Mouse (Mus musculus): Measurements from ENCODE around the gene Elane. TPM values are rescaled to one million over a fixed set of nuclear protein-coding genes. Genes with fewer than 3 reads are reported as not detected.

Gene Elane
- polyA plus RNA-seq, 1 experiment from 2014 or later = 207 TPM

- no peak for TF ChIP-seq EP300 (IDR thresholded peaks at IDR 0.05; ENCODE audit: low read depth)
- TF ChIP-seq CTCF (IDR thresholded peaks at IDR 0.05; ENCODE audit: low read depth) = peak; percentile 41; the same call in 1 of the 2 replicates
- DNase-seq (no peak), ATAC-seq (no peak)
- Histone ChIP-seq H3K9me3 (ENCODE audit: low read length) (no peaks in the 10 kb centered on the region), H3K4me1 (ENCODE audit: insufficient read depth) (0 out of 2 replicates have a peak, but pooled peaks cover 8% of the 10 kb centered on the region), H3K36me3 (replicated peaks; ENCODE audit: insufficient read depth, low read length) (peaks cover 27% of the 10 kb centered on the region; the same call in 1 of the 2 replicates), H3K4me2 (ENCODE audit: low read depth, low read length) (no peak overlapping the region), H3K27me3 (ENCODE audit: insufficient read depth, low read length) (no peaks in the 10 kb centered on the region), H3K27ac (ENCODE audit: low read depth) (no peak overlapping the region), H3K9ac (replicated peaks) (no peak overlapping the region), H3K4me3 (ENCODE audit: low read depth, low read length) (no peak overlapping the region)
- WGBS (ENCODE audit: insufficient replicate concordance) = 70% methylated on average over 2 of the region's 2 CpGs
Measured at GRCm38 (mm10) chr10:79900951-79901410, 14.9 kb downstream of the Elane start.

DNA sequence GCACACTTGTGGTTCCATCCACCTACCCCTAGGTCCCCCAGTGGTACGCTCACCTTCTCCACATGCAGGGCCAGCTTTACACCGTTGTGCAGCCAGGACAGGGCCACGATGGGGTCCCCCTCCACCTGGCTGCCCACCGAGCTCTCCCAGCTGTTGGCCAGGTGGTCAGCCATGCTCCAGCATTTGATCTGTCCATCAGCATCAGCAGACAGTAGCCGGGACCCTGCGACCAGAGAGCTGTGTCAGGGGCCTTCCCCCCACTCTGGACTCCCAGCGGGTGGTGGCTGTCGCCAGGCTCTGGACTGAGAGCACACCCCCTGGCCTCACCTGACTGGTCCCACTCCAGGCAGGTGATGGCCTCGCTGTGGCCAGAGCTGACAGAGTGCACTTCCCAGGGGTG lies 20.7 kb downstream of the Elane start:
- no peak for DNase-seq
- Histone ChIP-seq H3K9me3 (ENCODE audit: low read length) (no peaks in the 10 kb centered on the region), H3K4me3 (ENCODE audit: low read depth, low read length) (no peak overlapping the region), H3K4me1 (ENCODE audit: insufficient read depth) (peaks cover 17% of the 10 kb centered on the region), H3K27me3 (ENCODE audit: insufficient read depth, low read length) (no peaks in the 10 kb centered on the region), H3K36me3 (replicated peaks; ENCODE audit: insufficient read depth, low read length) (peaks cover 32% of the 10 kb centered on the region), H3K27ac (ENCODE audit: low read depth) (no peak overlapping the region), H3K4me2 (ENCODE audit: low read depth, low read length) (no peak overlapping the region), H3K9ac (replicated peaks) (no peak overlapping the region)
- 95% methylated on average over 9 of the region's 9 CpGs for WGBS (ENCODE audit: insufficient replicate concordance)
- no peak for ATAC-seq
- TF ChIP-seq EP300 (IDR thresholded peaks at IDR 0.05; ENCODE audit: low read depth) (no peak), CTCF (IDR thresholded peaks at IDR 0.05; ENCODE audit: low read depth) (no peak)

DNA sequence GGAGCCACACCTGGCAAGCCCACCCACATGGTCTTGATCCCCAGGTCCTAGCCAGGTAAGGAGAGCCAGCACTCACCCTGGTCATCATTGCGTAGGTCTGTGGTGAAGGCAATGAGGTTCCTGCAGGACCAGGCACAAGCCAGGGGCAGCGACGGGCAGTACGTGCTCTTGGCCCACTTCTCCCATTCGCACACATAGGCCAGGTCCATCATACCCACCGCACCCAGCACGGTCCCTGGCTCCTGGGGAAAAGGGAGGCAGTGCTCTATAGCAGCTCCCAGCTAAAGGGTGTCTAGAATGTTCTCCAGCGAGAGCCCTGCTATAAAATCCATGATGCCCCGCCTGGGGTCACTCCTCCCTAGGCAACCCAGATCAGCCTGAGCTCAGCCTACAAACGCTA lies 21.4 kb downstream of the Elane start:
- H3K36me3 ChIP-seq (replicated peaks; ENCODE audit: insufficient read depth, low read length) = peaks cover 32% of the 10 kb centered on the region
- no peak overlapping the region for H3K27ac ChIP-seq (ENCODE audit: low read depth)
- H3K4me3 ChIP-seq (ENCODE audit: low read depth, low read length) = no peak overlapping the region
- H3K4me2 ChIP-seq (ENCODE audit: low read depth, low read length) = no peak overlapping the region
- peaks cover 17% of the 10 kb centered on the region for H3K4me1 ChIP-seq (ENCODE audit: insufficient read depth)
- 90% methylated on average over 10 of the region's 10 CpGs for WGBS (ENCODE audit: insufficient replicate concordance)
- no peaks in the 10 kb centered on the region for H3K9me3 ChIP-seq (ENCODE audit: low read length)
- no peak for ATAC-seq
- H3K27me3 ChIP-seq (ENCODE audit: insufficient read depth, low read length) = no peaks in the 10 kb centered on the region
- no peak for DNase-seq
- TF ChIP-seq CTCF (IDR thresholded peaks at IDR 0.05; ENCODE audit: low read depth) = no peak
- TF ChIP-seq EP300 (IDR thresholded peaks at IDR 0.05; ENCODE audit: low read depth) = no peak
- H3K9ac ChIP-seq (replicated peaks) = no peak overlapping the region

DNA sequence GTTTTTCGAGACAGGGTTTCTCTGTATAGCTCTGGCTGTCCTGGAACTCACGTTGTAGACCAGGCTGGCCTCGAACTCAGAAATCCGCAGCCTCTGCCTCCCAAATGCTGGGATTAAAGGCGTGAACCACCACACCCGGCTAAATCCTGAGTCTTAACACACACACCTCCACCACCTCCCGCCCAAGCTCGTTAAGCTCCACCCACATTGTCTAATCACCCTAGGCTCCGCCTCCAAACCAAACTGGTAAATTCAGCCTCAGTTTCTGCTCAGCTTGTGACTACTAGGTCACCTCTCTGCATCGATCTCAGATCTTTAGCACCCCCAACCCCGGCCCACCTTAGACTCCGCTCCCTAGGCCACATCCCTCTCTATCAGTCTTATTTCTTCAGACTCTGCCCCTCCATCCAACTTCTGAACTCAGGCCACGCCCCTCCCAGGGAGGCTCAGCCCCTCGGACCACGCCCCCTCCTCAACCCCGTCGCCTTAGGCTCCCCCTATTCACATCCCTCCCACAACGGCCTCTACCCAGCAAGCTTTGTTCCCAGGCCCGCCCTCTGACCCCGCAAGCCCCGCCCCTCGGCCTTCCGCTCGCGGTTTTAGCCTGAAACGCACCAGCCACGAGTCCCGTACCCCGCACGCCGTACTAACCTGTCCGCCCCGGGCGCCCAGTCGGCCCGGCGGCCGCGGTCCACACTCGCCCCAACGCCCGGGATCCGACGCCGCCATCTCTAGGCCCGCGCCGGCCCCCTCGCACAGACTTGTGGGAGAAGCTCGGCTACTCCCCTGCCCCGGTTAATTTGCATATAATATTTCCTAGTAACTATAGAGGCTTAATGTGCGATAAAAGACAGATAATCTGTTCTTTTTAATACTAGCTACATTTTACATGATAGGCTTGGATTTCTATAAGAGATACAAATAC lies 22.4 kb downstream of the Elane start, which contains the start of gene Med16:
Med16 (minus strand) TSS at position 757 of the 925 bp plus-strand sequence.
- Histone ChIP-seq H3K4me2 (ENCODE audit: low read depth, low read length) (peak within 1 kb of the TSS; percentile 74), H3K4me3 (ENCODE audit: low read depth, low read length) (peak within 1 kb of the TSS; percentile 84), H3K36me3 (replicated peaks; ENCODE audit: insufficient read depth, low read length) (peaks cover 32% of the 10 kb centered on the region), H3K27me3 (ENCODE audit: insufficient read depth, low read length) (no peaks in the 10 kb centered on the region), H3K9ac (replicated peaks) (peak within 1 kb of the TSS; percentile 90), H3K27ac (ENCODE audit: low read depth) (peak within 1 kb of the TSS; percentile 97), H3K9me3 (ENCODE audit: low read length) (no peaks in the 10 kb centered on the region), H3K4me1 (ENCODE audit: insufficient read depth) (peaks cover 17% of the 10 kb centered on the region)
- 2% methylated on average over 49 of the region's 52 CpGs for WGBS (ENCODE audit: insufficient replicate concordance)
- DNase-seq (peak; percentile 96), ATAC-seq (peak; percentile 97)
- TF ChIP-seq EP300 (IDR thresholded peaks at IDR 0.05; ENCODE audit: low read depth) (no peak), CTCF (IDR thresholded peaks at IDR 0.05; ENCODE audit: low read depth) (no peak)

- Histone ChIP-seq H3K9me3 (ENCODE audit: low read length) (no peaks in the 10 kb centered on the region), H3K27me3 (ENCODE audit: insufficient read depth, low read length) (no peaks in the 10 kb centered on the region), H3K4me1 (ENCODE audit: insufficient read depth) (peaks cover 26% of the 10 kb centered on the region), H3K9ac (replicated peaks) (peak overlapping the region; percentile 90), H3K4me3 (ENCODE audit: low read depth, low read length) (peak overlapping the region; percentile 84), H3K27ac (ENCODE audit: low read depth) (peak overlapping the region; percentile 97), H3K36me3 (replicated peaks; ENCODE audit: insufficient read depth, low read length) (peaks cover 29% of the 10 kb centered on the region), H3K4me2 (ENCODE audit: low read depth, low read length) (peak overlapping the region; percentile 74)
- DNase-seq (no peak), ATAC-seq (peak; percentile 52)
- peak; percentile 56; the same call in 1 of the 2 replicates for TF ChIP-seq EP300 (IDR thresholded peaks at IDR 0.05; ENCODE audit: low read depth)
- no peak for TF ChIP-seq CTCF (IDR thresholded peaks at IDR 0.05; ENCODE audit: low read depth)
- 24% methylated on average over 14 of the region's 14 CpGs for WGBS (ENCODE audit: insufficient replicate concordance)
Measured at GRCm38 (mm10) chr10:79909092-79909922, 23.3 kb downstream of the Elane start.

All from liver, postnatal 0 days (tissue).